Mouse (Mus musculus) ES-Bruce4 (cell line): ENCODE results near the gene Slmap.

Experiments
- CTCF ChIP-seq: IDR thresholded peaks from one replicate; pipeline ENCODE4 v1.8.1; 2011; ENCODE audit warnings: low read depth, low read length
- EP300 ChIP-seq: IDR thresholded peaks from 2 replicates; pipeline ENCODE4 v1.6.1; 2011; ENCODE audit warnings: low read depth, low read length; ENCODE audit not compliant: insufficient read depth
- POLR2A ChIP-seq: IDR thresholded peaks from one replicate; pipeline ENCODE4 v1.8.1; 2011; ENCODE audit warnings: low read length; ENCODE audit not compliant: insufficient read depth

GRCm38 (mm10) chr14:26447223-26447622, 87.5 kb downstream of the Slmap start:
- TF ChIP-seq CTCF (no peak), POLR2A (no peak), EP300 (no peak)
